Mouse (Mus musculus) layer of hippocampus, adult 2 months (tissue): ENCODE data around the gene Cfap58. TPM values are rescaled to one million over a fixed set of nuclear protein-coding genes. Genes with fewer than 3 reads are reported as not detected.

ENCODE experiments used
- DNase-seq, 2 experiments: peaks; one replicate each; pipeline ENCODE4 v3.0.0; 2022; ENCODE audit warnings: low spot score in 2 of 2
- H3K27ac ChIP-seq: fragments of 200-600 bp; 2 replicates; pipeline ENCODE4 v1.8.1; 2022
- H3K4me3 ChIP-seq: fragments of 200-600 bp; 2 replicates; pipeline ENCODE4 v1.8.1; 2022; ENCODE audit warnings: mild to moderate bottlenecking
- CTCF ChIP-seq: fragments of 200-600 bp; conservative IDR thresholded peaks from 2 replicates; pipeline ENCODE4 v1.8.1; 2022; ENCODE audit warnings: antibody characterized with exemption, mild to moderate bottlenecking, moderate library complexity
- microRNA-seq, 2 experiments: library from miRNA; unstranded; fragments of <30 nt; microRNA quantifications; one replicate each; pipeline ENCODE4 v1.2.0; 2021
- total RNA-seq, 2 experiments: library from RNA; stranded (reverse); gene quantifications; 2 replicates each; pipeline ENCODE4 v1.2.3; 2021

Cfap58 gene
- total RNA-seq, 2 experiments from 2014 or later, result 0.34 to 0.49 TPM

DNA sequence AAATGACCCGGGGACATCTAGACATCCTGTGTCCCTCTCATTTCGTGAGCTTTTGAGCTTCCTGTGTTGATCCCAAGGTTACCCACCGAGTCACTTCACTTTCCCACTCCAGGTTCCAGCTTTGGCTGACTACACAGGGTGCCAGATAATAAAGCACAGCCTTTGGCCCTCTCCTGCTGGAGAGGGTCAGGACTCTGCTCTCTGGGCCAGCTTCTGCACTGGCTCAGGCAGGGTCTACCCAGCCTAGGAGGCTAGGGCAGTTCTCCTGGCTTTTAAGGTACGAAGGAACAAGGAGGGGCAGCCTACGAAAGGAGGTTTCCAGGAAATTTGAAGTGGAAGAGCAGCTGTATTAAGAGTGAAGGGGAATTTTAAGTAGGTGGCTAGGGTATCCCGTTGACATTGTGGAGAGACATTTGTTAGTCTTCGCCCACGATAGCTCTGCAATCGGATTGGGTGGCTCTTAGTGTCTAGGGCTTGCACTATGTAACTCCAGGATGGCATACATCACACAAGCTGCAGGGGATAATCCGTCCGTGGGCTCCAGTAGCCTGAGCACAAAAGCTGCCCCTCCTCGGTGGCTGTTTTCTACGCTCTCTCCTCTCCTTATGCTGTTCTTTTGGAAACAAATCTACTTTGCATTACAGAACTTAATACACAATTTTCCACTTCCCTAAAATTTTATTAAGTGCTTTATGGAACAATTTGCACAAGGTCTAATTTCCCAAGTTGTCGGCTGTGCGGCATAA is 72.3 kb downstream of the Cfap58 start:
- DNase-seq, result no peak
- no peak overlapping the region for H3K4me3 ChIP-seq
- TF ChIP-seq CTCF, result no peak

DNA sequence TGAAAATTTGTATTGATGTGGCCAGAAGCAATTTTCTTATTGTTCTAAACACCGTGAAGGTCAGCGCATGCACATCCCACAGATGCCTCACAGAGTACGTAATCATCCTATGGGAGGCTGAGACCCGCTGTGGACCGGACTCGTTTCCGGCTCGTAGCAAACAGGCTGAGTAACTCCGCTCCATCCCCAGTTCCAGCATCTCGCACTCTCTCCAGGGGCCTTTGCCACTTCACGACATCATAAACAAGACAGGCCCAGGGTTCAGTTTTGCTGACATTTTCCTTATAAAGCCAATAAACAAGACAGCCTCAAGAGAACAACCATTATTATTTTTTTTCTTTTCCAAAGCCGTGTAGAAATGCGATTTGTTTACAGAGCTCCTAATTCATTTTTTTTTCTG is 82.6 kb downstream of the Cfap58 start:
- H3K27ac ChIP-seq, result no peak overlapping the region
- no peak for TF ChIP-seq CTCF
- DNase-seq, result no peak
- H3K4me3 ChIP-seq, result no peak overlapping the region

More for the DNA sequence above, 72.3 kb downstream of the Cfap58 start:
- no peak overlapping the region for H3K27ac ChIP-seq

DNA sequence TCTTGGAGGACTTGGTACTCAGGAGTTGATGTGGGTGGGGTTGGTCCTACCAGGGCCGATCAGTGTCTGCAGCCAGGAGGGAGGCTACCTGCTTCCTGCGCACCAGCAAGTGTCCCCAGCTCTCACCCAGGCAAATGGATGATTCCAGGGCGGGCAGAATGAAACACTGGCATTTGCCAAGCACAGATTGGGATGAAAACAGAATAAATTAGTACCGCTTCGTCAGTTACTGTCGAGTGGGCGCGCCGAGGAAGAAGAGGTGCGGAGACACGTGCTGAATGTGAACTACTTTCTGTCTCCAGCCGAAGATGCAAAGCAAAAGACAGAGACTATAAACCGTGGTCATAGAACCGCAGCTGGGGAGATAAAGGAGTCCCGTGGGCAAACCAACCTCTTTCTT is 84.0 kb downstream of the Cfap58 start:
- Histone ChIP-seq H3K27ac (no peak overlapping the region), H3K4me3 (no peak overlapping the region)
- no peak for TF ChIP-seq CTCF
- peak; percentile 14 to 25 for DNase-seq

DNA sequence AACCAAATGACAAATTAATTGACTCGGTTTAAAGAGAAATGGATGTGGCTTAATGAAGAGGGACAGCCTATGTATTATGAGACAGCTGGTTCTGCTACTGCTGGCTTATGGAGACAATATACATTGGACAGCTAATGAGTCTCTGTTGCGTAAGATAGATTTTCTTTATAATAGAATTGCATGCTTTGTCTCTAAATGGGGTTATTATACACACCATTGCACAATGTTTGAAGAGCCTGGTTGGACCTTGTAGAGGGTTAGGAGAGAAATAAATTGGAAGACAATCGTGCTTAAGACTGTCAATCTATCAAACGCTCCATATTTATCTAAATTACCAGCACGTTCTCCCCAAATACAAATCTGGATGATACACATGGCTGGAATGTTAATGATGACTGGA is 85.3 kb downstream of the Cfap58 start:
- no peak for TF ChIP-seq CTCF
- no peak overlapping the region for H3K27ac ChIP-seq
- DNase-seq, result no peak
- H3K4me3 ChIP-seq, result no peak overlapping the region

DNA sequence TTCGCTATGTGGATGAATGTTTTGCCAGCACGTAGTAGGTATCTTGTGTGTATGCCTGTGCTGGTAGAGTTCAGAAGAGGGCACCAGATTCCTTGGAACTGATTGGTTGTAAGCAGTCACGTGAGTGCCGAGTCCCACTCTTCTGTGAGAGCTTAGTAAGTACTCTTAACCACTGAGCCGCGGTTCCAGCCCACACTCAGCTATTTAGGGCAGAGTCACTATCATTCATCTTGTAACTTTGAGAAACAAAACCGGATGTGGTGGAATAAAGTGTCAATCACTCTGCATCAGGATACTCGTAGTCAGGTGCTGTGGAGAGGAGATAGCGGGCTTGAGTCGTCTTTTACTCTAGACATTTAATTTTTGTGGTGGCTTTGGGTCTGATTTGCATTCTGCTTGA is 86.3 kb downstream of the Cfap58 start:
- H3K4me3 ChIP-seq, result no peak overlapping the region
- no peak for DNase-seq
- no peak for TF ChIP-seq CTCF

DNA sequence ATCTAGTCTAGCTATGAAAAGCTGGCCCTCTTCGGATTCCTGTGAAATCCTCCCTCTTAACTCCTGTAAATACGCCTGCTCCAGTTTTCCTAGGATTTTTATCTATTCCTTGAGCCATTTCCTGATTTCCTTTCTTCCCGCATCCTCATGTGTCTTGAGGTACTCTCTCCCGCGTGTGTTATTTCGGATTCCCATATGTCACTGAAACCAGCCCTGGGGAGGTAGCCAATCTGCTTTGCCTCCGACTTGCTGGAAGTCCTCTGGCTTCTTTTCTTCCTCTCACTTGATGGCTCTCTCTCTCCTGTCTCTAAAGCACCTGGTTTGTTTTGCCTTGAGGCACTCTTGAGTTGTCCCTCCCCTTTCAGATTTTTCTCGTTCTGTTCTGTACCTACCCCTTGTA is 87.9 kb downstream of the Cfap58 start:
- no peak for TF ChIP-seq CTCF
- no peak for DNase-seq
- no peak overlapping the region for H3K27ac ChIP-seq
- no peak overlapping the region for H3K4me3 ChIP-seq

More for the DNA sequence above, 86.3 kb downstream of the Cfap58 start:
- H3K27ac ChIP-seq, result no peak overlapping the region

DNA sequence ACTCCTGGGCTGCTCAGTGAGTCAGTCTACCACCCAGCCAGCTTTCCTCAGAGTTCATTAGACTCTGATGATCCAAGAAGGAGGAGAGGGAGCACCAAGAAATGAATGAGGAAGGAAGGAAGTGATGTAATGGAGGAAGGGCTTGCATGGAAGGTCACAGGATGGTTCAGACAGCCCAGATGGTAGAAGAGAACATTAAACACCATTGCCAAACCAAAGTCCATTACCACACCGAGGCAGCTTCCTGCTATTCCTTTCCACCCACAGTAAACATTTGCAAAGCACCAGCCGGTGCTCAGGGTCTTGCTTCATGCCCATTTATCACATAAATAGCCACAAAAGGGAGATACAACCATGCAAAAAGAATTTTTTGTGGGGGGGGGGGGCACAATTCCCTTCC is 89.4 kb downstream of the Cfap58 start:
- no peak overlapping the region for H3K27ac ChIP-seq
- no peak for TF ChIP-seq CTCF
- DNase-seq, result no peak
- no peak overlapping the region for H3K4me3 ChIP-seq

DNA sequence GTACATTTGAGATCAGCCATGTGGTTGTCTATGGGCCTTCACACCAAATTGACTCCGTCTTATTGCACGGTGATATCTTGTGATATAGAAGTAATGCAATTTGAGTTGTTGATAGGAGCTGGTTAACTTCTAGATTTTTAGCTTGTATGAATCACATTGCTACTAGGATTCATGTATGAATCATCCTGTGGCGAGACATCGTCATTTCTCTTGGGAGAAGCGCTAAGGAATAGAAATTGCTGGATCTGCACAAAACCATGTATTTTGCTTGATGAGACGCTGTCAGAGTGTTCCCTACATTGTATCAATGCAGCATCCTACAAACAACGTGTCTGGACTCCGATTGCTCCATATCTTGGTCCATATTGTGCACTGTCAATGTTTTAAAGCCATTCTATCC is 102.1 kb downstream of the Cfap58 start:
- TF ChIP-seq CTCF, result no peak
- Histone ChIP-seq H3K4me3 (no peak overlapping the region), H3K27ac (no peak overlapping the region)
- peak in 1 of 2 experiments; percentile 7 for DNase-seq

DNA sequence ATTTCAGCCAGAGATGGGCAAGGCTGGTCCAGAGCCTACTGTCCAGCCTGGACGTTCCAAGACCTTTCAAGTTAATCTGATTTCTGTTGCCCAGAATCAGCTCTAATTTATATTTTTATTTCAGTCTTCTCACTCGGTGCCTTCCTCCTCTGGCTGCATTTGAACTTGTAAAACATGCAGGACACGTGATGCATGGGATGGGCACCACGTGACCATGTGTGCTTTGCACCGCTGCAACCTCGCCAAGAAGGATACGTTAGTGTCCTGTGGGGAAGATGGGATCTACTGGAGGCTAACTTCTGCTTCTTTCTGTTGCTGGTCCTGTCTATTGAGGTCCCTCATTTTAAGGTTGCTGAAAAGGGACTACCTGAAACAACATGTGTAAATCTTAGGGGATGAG is 109.8 kb downstream of the Cfap58 start:
- no peak overlapping the region for H3K27ac ChIP-seq
- DNase-seq, result no peak
- no peak for TF ChIP-seq CTCF
- H3K4me3 ChIP-seq, result no peak overlapping the region

DNA sequence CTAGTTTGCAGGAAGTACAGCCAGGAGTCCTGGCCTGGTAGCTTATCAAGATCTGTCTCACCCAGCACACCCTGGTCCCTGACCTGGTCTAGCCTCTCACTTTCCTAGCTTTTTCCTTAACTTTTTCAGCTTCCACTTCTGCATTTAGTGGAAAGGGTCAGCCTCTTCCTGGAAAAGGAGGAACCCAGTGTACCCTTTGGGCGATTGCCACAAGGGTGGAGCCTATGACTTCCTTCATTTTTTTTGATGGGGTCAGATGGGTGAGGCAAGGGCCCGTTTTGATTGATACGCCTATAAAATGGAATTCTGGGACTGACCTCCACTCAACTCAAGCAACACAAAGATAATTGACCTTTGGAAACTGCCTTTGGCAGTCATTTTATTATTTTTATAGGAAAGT is 111.9 kb downstream of the Cfap58 start:
- H3K27ac ChIP-seq, result no peak overlapping the region
- no peak for DNase-seq
- H3K4me3 ChIP-seq, result no peak overlapping the region
- TF ChIP-seq CTCF, result no peak

DNA sequence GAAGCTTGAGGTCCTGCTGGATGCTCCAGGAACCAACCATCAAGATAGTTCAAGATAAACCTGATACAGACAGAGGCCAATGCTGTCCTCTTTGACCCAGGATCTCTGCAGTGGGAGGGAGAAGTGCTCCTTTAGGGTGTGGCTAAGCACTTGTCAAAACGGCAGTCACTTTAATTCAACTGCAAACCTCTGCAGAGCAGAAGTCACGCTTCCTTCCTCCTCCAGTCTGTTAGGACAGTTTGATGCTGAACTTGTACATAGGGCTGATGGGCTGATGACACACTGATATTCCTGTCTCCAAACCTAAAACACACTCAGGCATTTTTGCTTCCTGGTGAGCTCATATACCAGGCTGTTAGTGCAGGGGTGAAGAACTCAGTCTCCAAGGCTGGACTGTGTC is 125.8 kb downstream of the Cfap58 start:
- no peak for TF ChIP-seq CTCF
- DNase-seq, result no peak
- Histone ChIP-seq H3K27ac (no peak overlapping the region), H3K4me3 (no peak overlapping the region)

DNA sequence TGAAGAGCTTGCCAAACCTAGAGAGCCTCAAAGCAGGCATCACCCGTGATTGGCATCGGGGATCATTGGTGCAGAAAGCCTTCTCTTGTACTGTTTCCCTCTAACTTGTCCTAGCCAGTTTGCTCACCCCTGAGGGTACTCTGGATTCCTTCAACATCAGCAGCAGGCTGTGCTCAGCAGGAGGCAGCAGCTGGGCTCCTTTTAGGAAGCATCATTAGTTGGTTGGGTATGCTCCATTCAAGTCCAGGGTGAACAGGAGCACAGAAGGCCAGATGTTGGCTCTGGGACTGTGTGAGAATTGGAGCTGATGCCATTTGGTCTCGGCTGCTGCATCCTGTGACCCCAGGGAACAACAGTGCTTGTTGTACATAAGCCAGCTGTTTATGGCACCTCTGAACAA is 142.2 kb downstream of the Cfap58 start:
- DNase-seq, result no peak
- Histone ChIP-seq H3K27ac (no peak overlapping the region), H3K4me3 (no peak overlapping the region)
- TF ChIP-seq CTCF, result no peak

DNA sequence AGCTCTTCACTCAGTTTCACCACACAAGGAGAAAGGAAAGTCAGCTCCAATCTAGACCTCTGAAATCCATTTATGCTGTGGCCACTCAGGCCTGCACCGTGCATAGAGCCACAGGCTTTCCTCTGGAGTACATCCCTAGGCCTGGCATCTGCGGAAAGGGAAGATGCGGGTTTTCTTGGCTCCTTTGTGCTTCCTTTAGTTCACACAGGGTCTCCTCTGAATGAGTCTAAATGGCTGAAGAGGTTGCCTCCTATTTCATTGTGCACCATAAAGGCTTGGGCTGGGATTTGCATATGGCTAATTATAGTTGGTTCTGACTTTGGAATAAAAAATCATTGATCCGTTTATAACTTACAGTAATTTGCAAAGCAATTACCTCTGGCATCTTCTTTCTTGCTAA is 144.0 kb downstream of the Cfap58 start:
- no peak for DNase-seq
- TF ChIP-seq CTCF, result no peak
- H3K4me3 ChIP-seq, result no peak overlapping the region
- H3K27ac ChIP-seq, result no peak overlapping the region

Small RNA genes lying within 50 kb of the gene (microRNA-seq; reads per million reads assigned to microRNA genes)
- 0 reads per million in 2 experiments for gene Gm22240

Other genes starting within 250 kb of the Cfap58 start
- gene Col17a1, start 245.6 kb upstream of the Cfap58 start, total RNA-seq, result not detected
- 100 to 1,000 TPM in 1 of 2 experiments, 10 to 100 TPM in 1; 95.4 to 103 TPM for gene Sfr1, start 206.0 kb upstream of the Cfap58 start, total RNA-seq
- gene Gsto1, start 82.7 kb upstream of the Cfap58 start, total RNA-seq, result 10 to 100 TPM; 52.8 to 55.9 TPM
- 1 to 10 TPM; 2.9 to 3.5 TPM for gene Gsto2, start 72.1 kb upstream of the Cfap58 start, total RNA-seq
- under 1 TPM; 0.37 to 0.95 TPM for gene Cfap43, start 18.4 kb upstream of the Cfap58 start, total RNA-seq
- 1 to 10 TPM; 1.2 to 1.9 TPM for gene Itprip, start 18.4 kb upstream of the Cfap58 start, total RNA-seq